Mouse (Mus musculus) thymus, adult 2 months (tissue): ENCODE measurements around the gene Lypd3.

Experiments
- CTCF ChIP-seq: fragments of 200-500 bp; IDR thresholded peaks from 2 replicates; pipeline ENCODE4 v1.5.1; 2012; ENCODE audit warnings: mild to moderate bottlenecking, control low read depth, low read length, moderate library complexity, borderline replicate concordance; ENCODE audit not compliant: control insufficient read depth, poor library complexity, insufficient read depth; ENCODE audit errors: extremely low read depth
- POLR2A ChIP-seq: fragments of 200-500 bp; IDR thresholded peaks from 2 replicates; pipeline ENCODE4 v1.6.1; 2012; ENCODE audit warnings: mild to moderate bottlenecking, low read length, control low read depth, moderate library complexity; ENCODE audit not compliant: control insufficient read depth, poor library complexity, insufficient read depth; ENCODE audit errors: extremely low read depth

DNA sequence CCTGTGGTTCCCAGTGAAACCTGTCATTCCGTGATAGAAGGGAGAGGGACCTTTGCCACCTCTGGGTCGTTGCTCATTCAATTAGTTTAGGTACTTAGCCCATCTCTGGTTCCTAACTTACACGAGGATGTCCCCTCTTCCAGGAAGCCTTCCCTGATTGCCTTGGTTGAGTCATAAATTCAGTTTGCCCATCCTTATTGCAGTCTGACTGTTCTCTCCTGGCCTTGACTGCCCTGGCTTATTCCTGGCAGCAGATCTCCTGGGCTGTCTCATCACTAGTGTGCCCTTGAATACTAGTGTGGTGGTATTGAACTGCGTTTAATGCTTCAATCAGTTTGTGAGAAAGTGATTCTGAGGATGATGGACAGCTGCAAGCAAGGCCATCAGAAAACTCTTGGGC lies 6.7 kb upstream of the Lypd3 start:
- TF ChIP-seq POLR2A = no peak
- TF ChIP-seq CTCF = no peak
